Mouse (Mus musculus) left cerebral cortex, adult 18-20 months (tissue): ENCODE data around the gene Popdc3. TPM values are rescaled to one million over a fixed set of nuclear protein-coding genes. Genes with fewer than 3 reads are reported as not detected.
A peak's percentile ranks its signal among the peaks of the same experiment; 100 is the strongest.
"Not testable (repeated sequence)": the region's sequence is repeated elsewhere in the genome, so short reads cannot be mapped to it uniquely, and the experiment has no call there.

Experiments used
- DNase-seq, 2 experiments: peaks; one replicate each; pipeline ENCODE4 v3.0.0; 2021 to 2022; ENCODE audit warnings: low spot score in 2 of 2, mixed read lengths in 1 of 2
- long read RNA-seq, 2 experiments: library from polyadenylated mRNA; stranded (forward); transcript quantifications; one replicate each; pipeline ENCODE4 v2.0.0; 2021
- total RNA-seq, 2 experiments: library from RNA; stranded (reverse); gene quantifications; 2 replicates each; pipeline ENCODE4 v1.2.3; 2021

The Popdc3 gene
- 1 to 10 TPM in 1 of 2 experiments, under 1 TPM in 1; 0.89 to 1.2 TPM for total RNA-seq
- long read RNA-seq, experiment 1, result 0 reads
- long read RNA-seq, experiment 2, partial matches to known transcripts, result 0 of 2 reads
- long read RNA-seq, experiment 2, other reads (novel, unspliced or antisense), result 0 of 2 reads

- not testable (repeated sequence) for DNase-seq
Measured at GRCm38 (mm10) chr10:45177798-45178197, at the start of gene Popdc3. TSS of gene Popdc3 (plus strand) at chr10:45178098.

GRCm38 (mm10) chr10:45129105-45129504 lies 48.8 kb upstream of the Popdc3 start:
- DNase-seq, result no peak

GRCm38 (mm10) chr10:45130004-45130403 lies 47.9 kb upstream of the Popdc3 start:
- DNase-seq, result no peak

GRCm38 (mm10) chr10:45132371-45132770 lies 45.5 kb upstream of the Popdc3 start:
- peak in 1 of 2 experiments; percentile 31 for DNase-seq

- DNase-seq, result peak; percentile 39 to 40
Measured at GRCm38 (mm10) chr10:45136806-45137205, 41.1 kb upstream of the Popdc3 start.

- no peak for DNase-seq
Measured at GRCm38 (mm10) chr10:45139910-45140309, 38.0 kb upstream of the Popdc3 start.

GRCm38 (mm10) chr10:45140474-45141212 lies 37.3 kb upstream of the Popdc3 start:
- no peak for DNase-seq

- no peak for DNase-seq
Measured at GRCm38 (mm10) chr10:45142359-45142758, 35.5 kb upstream of the Popdc3 start.

- DNase-seq, result no peak
Measured at GRCm38 (mm10) chr10:45144038-45144817, 33.7 kb upstream of the Popdc3 start.

GRCm38 (mm10) chr10:45146821-45147220 lies 31.1 kb upstream of the Popdc3 start:
- no peak for DNase-seq

GRCm38 (mm10) chr10:45151137-45151536 lies 26.8 kb upstream of the Popdc3 start:
- no peak for DNase-seq

GRCm38 (mm10) chr10:45151771-45152692 lies 25.9 kb upstream of the Popdc3 start:
- DNase-seq, result no peak

- no peak for DNase-seq
Measured at GRCm38 (mm10) chr10:45154557-45155060, 23.3 kb upstream of the Popdc3 start.

GRCm38 (mm10) chr10:45165851-45166250 lies 12.0 kb upstream of the Popdc3 start:
- no peak for DNase-seq

GRCm38 (mm10) chr10:45173927-45174326 lies 4.0 kb upstream of the Popdc3 start:
- DNase-seq, result no peak

- no peak for DNase-seq
Measured at GRCm38 (mm10) chr10:45174345-45174744, 3.6 kb upstream of the Popdc3 start.

- DNase-seq, result no peak
Measured at GRCm38 (mm10) chr10:45180677-45181326, 2.9 kb downstream of the Popdc3 start.

GRCm38 (mm10) chr10:45181344-45181743 lies 3.4 kb downstream of the Popdc3 start:
- no peak for DNase-seq

- no peak for DNase-seq
Measured at GRCm38 (mm10) chr10:45185457-45185856, 7.6 kb downstream of the Popdc3 start.
